Mouse (Mus musculus) left cerebral cortex, adult 2 months (tissue): ENCODE data around the gene Macrod1. TPM values are rescaled to one million over a fixed set of nuclear protein-coding genes. Genes with fewer than 3 reads are reported as not detected.

Experiments
- DNase-seq, 2 experiments: peaks; one replicate each; pipeline ENCODE4 v3.0.0; 2021 to 2022; ENCODE audit warnings: low spot score in 2 of 2, mixed read lengths in 1 of 2; ENCODE audit errors: extremely low spot score in 1 of 2
- H3K27ac ChIP-seq: fragments of 200-600 bp; 2 replicates; pipeline ENCODE4 v1.8.1; 2022
- H3K4me3 ChIP-seq: fragments of 200-600 bp; 2 replicates; pipeline ENCODE4 v1.8.1; 2022
- CTCF ChIP-seq: fragments of 200-600 bp; IDR thresholded peaks from 2 replicates; pipeline ENCODE4 v1.8.1; 2022; ENCODE audit warnings: antibody characterized with exemption, mild to moderate bottlenecking, moderate library complexity
- intact Hi-C: fragments of 180-260 bp; cut with DNase I; formaldehyde crosslinking; loops from one replicate; pipeline ENCODE4 v1.15.1; 2025
- total RNA-seq, 2 experiments: library from RNA; stranded (reverse); gene quantifications; 2 replicates each; pipeline ENCODE4 v1.2.3; 2021

Gene Macrod1
- total RNA-seq, 2 experiments from 2014 or later: 13.3 to 15.7 TPM

- intact Hi-C loops: no loop called here
Observed at GRCm38 (mm10) chr19:7151300-7151926, 94.8 kb downstream of the Macrod1 start.

GRCm38 (mm10) chr19:7151927-7152653 lies 95.5 kb downstream of the Macrod1 start:
- no peak for TF ChIP-seq CTCF
- Histone ChIP-seq H3K27ac (0 out of 2 replicates have a peak overlapping the region, but pooled peaks have one; percentile 11), H3K4me3 (no peak overlapping the region)
- intact Hi-C loops: no loop called here
- DNase-seq: no peak

More at GRCm38 (mm10) chr19:7151300-7151926, 94.8 kb downstream of the Macrod1 start:
- DNase-seq: no peak
- Histone ChIP-seq H3K27ac (0 out of 2 replicates have a peak overlapping the region, but pooled peaks have one; percentile 11), H3K4me3 (no peak overlapping the region)
- no peak for TF ChIP-seq CTCF

GRCm38 (mm10) chr19:7153232-7153631 lies 96.6 kb downstream of the Macrod1 start:
- TF ChIP-seq CTCF: no peak
- Histone ChIP-seq H3K4me3 (no peak overlapping the region), H3K27ac (peak overlapping the region; percentile 34; the same call in 1 of the 2 replicates)
- no peak for DNase-seq
- intact Hi-C loops: no loop called here

- TF ChIP-seq CTCF: no peak
- Histone ChIP-seq H3K27ac (no peak overlapping the region), H3K4me3 (no peak overlapping the region)
- DNase-seq: peak in 1 of 2 experiments; percentile 43
- intact Hi-C loops: no loop called here
Observed at GRCm38 (mm10) chr19:7155196-7155595, 98.6 kb downstream of the Macrod1 start.

GRCm38 (mm10) chr19:7157734-7158133 lies 101.1 kb downstream of the Macrod1 start:
- no peak overlapping the region for H3K4me3 ChIP-seq
- intact Hi-C loops: no loop called here
- no peak overlapping the region for H3K27ac ChIP-seq
- no peak for TF ChIP-seq CTCF
- DNase-seq: no peak

- peak in 1 of 2 experiments; percentile 49 for DNase-seq
- Histone ChIP-seq H3K27ac (no peak overlapping the region), H3K4me3 (no peak overlapping the region)
Observed at GRCm38 (mm10) chr19:7160151-7160906, 103.7 kb downstream of the Macrod1 start.

GRCm38 (mm10) chr19:7161064-7161463 lies 104.5 kb downstream of the Macrod1 start:
- H3K27ac ChIP-seq: no peak overlapping the region
- DNase-seq: no peak
- TF ChIP-seq CTCF: no peak
- H3K4me3 ChIP-seq: no peak overlapping the region
- intact Hi-C loops: no loop called here

More at GRCm38 (mm10) chr19:7160151-7160906, 103.7 kb downstream of the Macrod1 start:
- peak; percentile 77 for TF ChIP-seq CTCF
- intact Hi-C loops: loop anchor here (1.0 kb wide), 1 partner anchor 92 kb away; no protein-coding TSS in a partner anchor

- Histone ChIP-seq H3K4me3 (peak overlapping the region; percentile 76), H3K27ac (peak overlapping the region; percentile 85)
- no peak for TF ChIP-seq CTCF
- peak in 1 of 2 experiments; percentile 49 for DNase-seq
- intact Hi-C loops: loop anchor here (2.0 kb wide), 1 partner anchor 33 kb away; no protein-coding TSS in a partner anchor
Observed at GRCm38 (mm10) chr19:7164238-7164637, 107.6 kb downstream of the Macrod1 start.

- DNase-seq: peak; percentile 52 to 58
- H3K27ac ChIP-seq: peak overlapping the region; percentile 85
- intact Hi-C loops: loop anchor here (2.0 to 5.0 kb wide), 2 partner anchors 32 to 83 kb away; no protein-coding TSS in a partner anchor
Observed at GRCm38 (mm10) chr19:7164820-7165323, 108.3 kb downstream of the Macrod1 start.

GRCm38 (mm10) chr19:7165509-7166199 lies 109.0 kb downstream of the Macrod1 start:
- intact Hi-C loops: loop anchor here (2.0 to 5.0 kb wide), 2 partner anchors 31 to 83 kb away; no protein-coding TSS in a partner anchor

More at GRCm38 (mm10) chr19:7164820-7165323, 108.3 kb downstream of the Macrod1 start:
- no peak for TF ChIP-seq CTCF
- H3K4me3 ChIP-seq: peak overlapping the region; percentile 76

GRCm38 (mm10) chr19:7166200-7166711 lies 109.6 kb downstream of the Macrod1 start:
- DNase-seq: no peak
- intact Hi-C loops: loop anchor here (5.0 kb wide), 1 partner anchor 84 kb away; no protein-coding TSS in a partner anchor
- H3K27ac ChIP-seq: peak overlapping the region; percentile 66
- H3K4me3 ChIP-seq: peak overlapping the region; percentile 76
- TF ChIP-seq CTCF: no peak

More at GRCm38 (mm10) chr19:7165509-7166199, 109.0 kb downstream of the Macrod1 start:
- H3K27ac ChIP-seq: peak overlapping the region; percentile 85
- DNase-seq: peak; percentile 53 to 63
- peak overlapping the region; percentile 76 for H3K4me3 ChIP-seq
- TF ChIP-seq CTCF: no peak
